Mouse (Mus musculus) kidney, embryonic 15.5 days (tissue): ENCODE data around the gene Ppp1r1b. TPM values are rescaled to one million over a fixed set of nuclear protein-coding genes. Genes with fewer than 3 reads are reported as not detected.

Source experiments
- ATAC-seq: fragments of 200-750 bp; cut with Nextera tagmentation; replicated peaks from 2 replicates; pipeline ENCODE4 v1.8.0; 2017; ENCODE audit warnings: moderate TSS enrichment; ENCODE audit not compliant: low FRiP score
- H3K27ac ChIP-seq: fragments of 300-500 bp; sonication (generic); 2 replicates; pipeline ENCODE4 v1.5.1; 2015; ENCODE audit warnings: mild to moderate bottlenecking, inconsistent platforms
- H3K27me3 ChIP-seq: fragments of 300-500 bp; sonication (generic); 2 replicates; pipeline ENCODE4 v1.6.1; 2015; ENCODE audit warnings: inconsistent platforms
- H3K36me3 ChIP-seq: fragments of 300-500 bp; sonication (generic); 2 replicates; pipeline ENCODE4 v1.6.1; 2015; ENCODE audit warnings: inconsistent platforms
- H3K4me1 ChIP-seq: fragments of 300-500 bp; sonication (generic); 2 replicates; pipeline ENCODE4 v1.6.1; 2015; ENCODE audit warnings: inconsistent platforms
- H3K4me2 ChIP-seq: fragments of 300-500 bp; sonication (generic); 2 replicates; pipeline ENCODE4 v1.6.1; 2015; ENCODE audit warnings: moderate library complexity, mild to moderate bottlenecking, inconsistent platforms
- H3K4me3 ChIP-seq: fragments of 300-500 bp; sonication (generic); replicated peaks from 2 replicates; pipeline ENCODE4 v1.5.1; 2015; ENCODE audit warnings: mild to moderate bottlenecking, inconsistent platforms
- H3K9ac ChIP-seq: fragments of 300-500 bp; sonication (generic); 2 replicates; pipeline ENCODE4 v1.6.1; 2015; ENCODE audit warnings: mild to moderate bottlenecking, inconsistent platforms
- H3K9me3 ChIP-seq: fragments of 300-500 bp; sonication (generic); replicated peaks from 2 replicates; pipeline ENCODE4 v1.6.1; 2016; ENCODE audit warnings: inconsistent platforms
- WGBS: fragments of 180-500 bp; shearing (Covaris S2); methylation state at CpG from one replicate; pipeline ENCODE4 v1.1.7; 2015; ENCODE audit warnings: mixed read lengths; 5-methylcytosine and 5-hydroxymethylcytosine counted together
- polyA plus RNA-seq: library from polyadenylated mRNA; unstranded; fragments of >200 nt; fragmentation: Nextera tagmentation; extraction: Ambion mirVana; gene quantifications from 2 replicates; pipeline ENCODE4 v1.2.1, GENCODE M21; 2015

Gene Ppp1r1b
- 2.8 and 6.8 TPM in 2 replicates for polyA plus RNA-seq

GRCm38 (mm10) chr11:98348083-98348961 lies at the start of gene Ppp1r1b:
Ppp1r1b (plus strand) TSS chr11:98348404.
- peaks cover 92% of the 10 kb centered on the region for H3K27me3 ChIP-seq
- H3K9me3 ChIP-seq = no peaks in the 10 kb centered on the region
- peak; percentile 70 for ATAC-seq
- peak within 1 kb of the TSS; percentile 45 for H3K9ac ChIP-seq
- H3K27ac ChIP-seq = no peak within 1 kb of the TSS
- H3K36me3 ChIP-seq = no peaks in the 10 kb centered on the region
- WGBS = under 1% methylated on average over 55 of the region's 55 CpGs
- H3K4me1 ChIP-seq = peaks cover 28% of the 10 kb centered on the region
- H3K4me3 ChIP-seq = peak within 1 kb of the TSS; percentile 50
- H3K4me2 ChIP-seq = peak within 1 kb of the TSS; percentile 97

DNA sequence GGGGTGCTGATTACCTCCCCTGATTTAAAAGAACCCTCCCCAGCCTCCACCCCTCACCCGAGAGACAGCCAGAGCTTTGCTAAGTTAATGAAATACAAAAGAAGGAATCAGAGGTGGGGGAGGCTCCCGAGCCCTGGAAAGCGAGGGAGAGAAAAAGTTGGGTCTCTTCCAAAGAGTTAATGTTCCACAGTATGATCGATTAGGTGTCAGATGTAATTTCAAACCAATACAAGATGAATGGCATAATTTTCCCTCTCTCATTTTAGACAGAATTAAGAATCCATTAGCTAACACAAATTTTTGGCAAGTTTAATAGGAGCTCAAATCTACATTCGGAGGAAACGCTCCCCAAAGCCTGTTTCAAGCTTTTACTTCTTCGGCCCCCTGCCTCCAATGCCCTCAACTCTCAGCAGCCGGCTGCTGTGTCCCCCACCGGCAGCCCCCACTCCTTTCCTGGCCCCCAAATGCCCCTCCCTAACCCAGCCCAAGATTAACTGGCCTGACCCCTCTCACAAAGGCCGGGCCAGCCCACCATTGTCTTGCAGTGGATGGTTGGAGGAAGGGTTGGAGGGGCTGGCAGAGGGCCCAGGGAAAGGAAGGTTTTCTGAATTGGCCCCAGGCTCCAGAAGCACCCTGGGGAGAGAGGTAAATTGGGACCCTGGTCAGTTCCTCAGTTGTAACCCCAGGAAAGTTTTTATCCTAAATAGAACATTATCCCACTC lies 49.6 kb upstream of the Ppp1r1b start:
- H3K9ac ChIP-seq = no peak overlapping the region
- 0 out of 2 replicates have a peak overlapping the region, but pooled peaks have one; percentile 7 for H3K4me2 ChIP-seq
- ATAC-seq = no peak
- 5% methylated on average over 10 of the region's 10 CpGs for WGBS
- no peak overlapping the region for H3K27ac ChIP-seq
- H3K36me3 ChIP-seq = no peaks in the 10 kb centered on the region
- no peaks in the 10 kb centered on the region for H3K9me3 ChIP-seq
- H3K4me1 ChIP-seq = peaks cover 49% of the 10 kb centered on the region
- H3K27me3 ChIP-seq = peaks cover 40% of the 10 kb centered on the region
- no peak overlapping the region for H3K4me3 ChIP-seq

GRCm38 (mm10) chr11:98313790-98314323 lies 34.3 kb upstream of the Ppp1r1b start:
- no peak overlapping the region for H3K4me3 ChIP-seq
- H3K27me3 ChIP-seq = peaks cover 95% of the 10 kb centered on the region
- ATAC-seq = no peak
- 0 out of 2 replicates have a peak overlapping the region, but pooled peaks have one; percentile 28 for H3K4me2 ChIP-seq
- no peak overlapping the region for H3K9ac ChIP-seq
- H3K27ac ChIP-seq = no peak overlapping the region
- H3K36me3 ChIP-seq = no peaks in the 10 kb centered on the region
- H3K4me1 ChIP-seq = 0 out of 2 replicates have a peak, but pooled peaks cover 4% of the 10 kb centered on the region
- H3K9me3 ChIP-seq = no peaks in the 10 kb centered on the region
- 1% methylated on average over 26 of the region's 26 CpGs for WGBS

GRCm38 (mm10) chr11:98317479-98317878 lies 30.7 kb upstream of the Ppp1r1b start:
- Histone ChIP-seq H3K4me2 (no peak overlapping the region), H3K27ac (no peak overlapping the region), H3K27me3 (peaks cover 97% of the 10 kb centered on the region), H3K36me3 (no peaks in the 10 kb centered on the region), H3K9me3 (no peaks in the 10 kb centered on the region), H3K4me3 (no peak overlapping the region), H3K9ac (no peak overlapping the region), H3K4me1 (0 out of 2 replicates have a peak, but pooled peaks cover 4% of the 10 kb centered on the region)
- no peak for ATAC-seq
- 7% methylated on average over 7 of the region's 7 CpGs for WGBS

DNA sequence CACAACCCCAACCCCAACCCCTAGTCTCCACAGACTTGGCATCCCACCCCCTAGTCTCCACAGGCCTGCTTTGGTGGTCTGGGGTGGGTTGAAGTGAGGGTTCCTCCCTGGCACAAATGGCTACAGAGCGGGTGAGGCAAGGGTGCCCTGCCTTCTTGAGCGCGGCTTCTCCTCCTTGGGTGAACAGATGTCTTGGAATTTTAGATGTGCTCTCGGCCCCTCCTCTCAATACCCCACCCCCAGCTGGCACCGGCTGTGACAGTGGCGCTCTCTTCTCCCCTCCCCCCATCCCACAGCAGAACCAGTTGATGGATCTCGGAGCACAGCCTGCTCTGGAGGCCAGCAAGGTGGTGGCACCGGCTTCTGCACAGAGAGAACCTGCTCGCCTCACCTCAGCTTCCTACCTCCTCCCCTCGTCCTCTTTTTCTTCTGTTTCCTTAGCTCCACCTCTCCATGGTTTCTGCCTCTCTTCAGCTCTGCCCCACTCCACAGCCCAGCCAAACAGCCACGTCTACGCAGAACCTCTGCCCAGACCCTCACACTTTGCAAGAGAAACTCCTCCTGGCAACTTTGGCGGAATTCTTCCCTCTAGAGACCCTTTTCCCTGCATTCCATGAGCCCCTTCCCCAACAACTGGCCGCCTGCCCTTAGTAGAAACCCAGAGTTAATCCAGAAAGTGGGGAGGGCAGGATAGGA lies 29.6 kb upstream of the Ppp1r1b start:
- Histone ChIP-seq H3K36me3 (no peaks in the 10 kb centered on the region), H3K27me3 (peaks cover 99% of the 10 kb centered on the region), H3K4me2 (no peak overlapping the region), H3K4me3 (no peak overlapping the region), H3K9me3 (no peaks in the 10 kb centered on the region), H3K4me1 (0 out of 2 replicates have a peak, but pooled peaks cover 4% of the 10 kb centered on the region), H3K27ac (no peak overlapping the region), H3K9ac (no peak overlapping the region)
- under 1% methylated on average over 14 of the region's 14 CpGs for WGBS
- no peak for ATAC-seq

DNA sequence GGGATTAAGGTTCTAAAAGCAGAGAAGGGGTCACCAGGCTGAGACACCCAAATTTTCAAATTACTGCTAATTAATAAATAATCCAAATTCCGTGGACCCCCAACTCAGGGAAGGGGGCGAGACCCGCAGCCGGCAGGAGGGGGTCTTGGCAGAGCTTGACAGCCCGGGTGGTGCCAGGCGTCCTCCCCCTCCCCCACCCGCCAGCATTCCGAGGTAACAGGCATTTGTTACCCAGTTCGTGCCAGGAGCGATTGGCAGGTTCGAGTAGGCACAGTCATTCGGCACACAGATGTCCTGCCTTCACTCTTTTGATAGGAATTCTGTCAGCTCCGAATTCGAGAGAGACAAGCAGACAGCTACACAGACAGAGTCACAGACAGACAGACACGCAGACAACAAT lies 29.1 kb upstream of the Ppp1r1b start:
- Histone ChIP-seq H3K36me3 (no peaks in the 10 kb centered on the region), H3K4me3 (no peak overlapping the region), H3K9ac (no peak overlapping the region), H3K9me3 (no peaks in the 10 kb centered on the region), H3K27me3 (peaks cover 100% of the 10 kb centered on the region), H3K4me2 (no peak overlapping the region), H3K4me1 (no peaks in the 10 kb centered on the region), H3K27ac (no peak overlapping the region)
- WGBS = 2% methylated on average over 15 of the region's 15 CpGs
- no peak for ATAC-seq

DNA sequence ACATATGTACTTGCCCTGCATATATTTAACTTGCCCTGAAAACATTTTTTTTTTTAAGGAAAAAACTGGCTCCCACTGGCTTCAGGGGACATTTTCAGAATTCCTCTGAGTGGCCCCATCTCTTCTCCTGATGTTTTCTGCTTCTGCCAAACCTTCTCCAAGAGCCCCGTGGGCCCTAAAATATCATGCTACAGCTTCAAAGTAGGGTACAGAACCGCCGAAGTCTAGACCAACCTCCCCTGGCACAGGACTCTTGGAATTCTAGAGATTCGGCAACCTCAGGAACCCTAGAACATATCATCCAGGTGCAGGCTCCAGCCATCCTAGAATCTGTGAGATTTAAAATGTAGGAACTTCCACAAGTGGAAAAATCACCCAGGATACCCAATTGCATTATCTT lies 28.7 kb upstream of the Ppp1r1b start:
- no peak overlapping the region for H3K9ac ChIP-seq
- WGBS = 7% methylated on average over 4 of the region's 4 CpGs
- H3K4me1 ChIP-seq = no peaks in the 10 kb centered on the region
- no peaks in the 10 kb centered on the region for H3K36me3 ChIP-seq
- no peak overlapping the region for H3K27ac ChIP-seq
- peaks cover 100% of the 10 kb centered on the region for H3K27me3 ChIP-seq
- no peak overlapping the region for H3K4me3 ChIP-seq
- no peak overlapping the region for H3K4me2 ChIP-seq
- no peak for ATAC-seq
- H3K9me3 ChIP-seq = no peaks in the 10 kb centered on the region

- H3K4me1 ChIP-seq = no peaks in the 10 kb centered on the region
- ATAC-seq = no peak
- peaks cover 100% of the 10 kb centered on the region for H3K27me3 ChIP-seq
- H3K9ac ChIP-seq = no peak overlapping the region
- H3K4me3 ChIP-seq = no peak overlapping the region
- 5% methylated on average over 2 of the region's 2 CpGs for WGBS
- no peak overlapping the region for H3K27ac ChIP-seq
- H3K4me2 ChIP-seq = no peak overlapping the region
- no peaks in the 10 kb centered on the region for H3K36me3 ChIP-seq
- no peaks in the 10 kb centered on the region for H3K9me3 ChIP-seq
Measured at GRCm38 (mm10) chr11:98319944-98320343, 28.3 kb upstream of the Ppp1r1b start.

DNA sequence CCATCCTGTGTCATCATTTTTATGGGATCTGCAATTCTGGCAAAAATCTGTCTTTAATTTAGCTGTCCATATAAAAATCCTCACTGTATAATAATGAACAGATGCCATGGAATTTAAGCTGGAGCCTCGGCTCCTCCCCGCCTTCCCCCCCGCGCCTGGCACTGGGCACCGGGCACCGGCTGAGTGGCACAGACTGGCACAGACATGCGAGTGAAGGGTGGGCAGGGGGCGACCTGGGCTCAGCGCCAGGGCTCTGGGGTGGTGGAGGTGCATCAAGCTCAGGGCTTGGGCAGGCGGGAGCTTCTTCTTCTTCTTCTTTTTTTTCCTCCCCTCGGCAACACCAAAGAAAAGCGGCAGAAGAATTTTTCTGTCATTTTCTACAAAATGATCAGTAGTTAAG lies 27.8 kb upstream of the Ppp1r1b start:
- Histone ChIP-seq H3K4me1 (no peaks in the 10 kb centered on the region), H3K9ac (no peak overlapping the region), H3K9me3 (no peaks in the 10 kb centered on the region), H3K27ac (no peak overlapping the region), H3K4me3 (no peak overlapping the region), H3K27me3 (peaks cover 100% of the 10 kb centered on the region), H3K36me3 (no peaks in the 10 kb centered on the region), H3K4me2 (no peak overlapping the region)
- ATAC-seq = no peak
- WGBS = 8% methylated on average over 12 of the region's 12 CpGs

- no peak overlapping the region for H3K4me3 ChIP-seq
- no peak for ATAC-seq
Measured at GRCm38 (mm10) chr11:98320806-98321676, 27.2 kb upstream of the Ppp1r1b start.

DNA sequence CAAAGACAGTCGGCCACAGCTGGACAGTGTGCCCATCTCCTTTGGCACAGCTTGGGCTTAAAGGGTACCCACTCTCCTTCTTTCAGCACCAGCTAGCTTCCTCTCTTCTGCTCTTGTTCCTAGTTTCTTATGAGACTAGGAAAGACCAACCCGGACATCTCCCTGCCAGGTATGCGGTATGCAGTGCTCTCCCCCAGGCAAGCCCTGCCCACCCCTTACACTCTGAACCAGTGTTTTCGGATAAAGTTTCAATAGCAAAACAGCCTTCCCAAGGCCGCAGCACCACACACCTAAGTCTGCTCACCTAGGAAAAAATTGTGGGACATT lies 26.6 kb upstream of the Ppp1r1b start:
- Histone ChIP-seq H3K9me3 (no peaks in the 10 kb centered on the region), H3K4me2 (no peak overlapping the region), H3K9ac (no peak overlapping the region), H3K4me3 (no peak overlapping the region), H3K27me3 (peaks cover 100% of the 10 kb centered on the region), H3K27ac (no peak overlapping the region), H3K36me3 (no peaks in the 10 kb centered on the region), H3K4me1 (peaks cover under 1% of the 10 kb centered on the region)
- 3% methylated on average over 5 of the region's 5 CpGs for WGBS
- no peak for ATAC-seq

More at GRCm38 (mm10) chr11:98320806-98321676, 27.2 kb upstream of the Ppp1r1b start:
- H3K9me3 ChIP-seq = no peaks in the 10 kb centered on the region
- H3K36me3 ChIP-seq = no peaks in the 10 kb centered on the region
- no peaks in the 10 kb centered on the region for H3K4me1 ChIP-seq
- H3K27ac ChIP-seq = no peak overlapping the region
- no peak overlapping the region for H3K9ac ChIP-seq
- H3K4me2 ChIP-seq = no peak overlapping the region
- WGBS = 1% methylated on average over 30 of the region's 30 CpGs
- H3K27me3 ChIP-seq = peaks cover 100% of the 10 kb centered on the region
